In genomic region chr1:35267883-35268282, GRCm38 (mm10) we compare ENCODE assay signal across 21 mouse cellular contexts.
A peak's percentile ranks its signal among the peaks of the same experiment; 100 is the strongest.
DNase-seq lines count a peak whose midpoint lies in the region; ATAC-seq and TF ChIP-seq lines count a peak whose summit lies in the region.
"Had no signal": no experiment of that assay in that cellular context is flagged by ENCODE, and none has a peak within 500 bp of the region (broad histone marks: within the 10 kb centered on the region; RNA-seq: fewer than 3 reads in every experiment).

No protein-coding gene starts in this region.

- no peaks in the 10 kb centered on the region for H3K4me1 ChIP-seq in forebrain, embryonic 14.5 days (ENCODE audit: control insufficient read depth, insufficient read depth, low read length)
- no peaks in the 10 kb centered on the region for H3K4me1 ChIP-seq in forebrain, embryonic 12.5 days
- peaks cover 3% of the 10 kb centered on the region for H3K4me1 ChIP-seq in hindbrain, embryonic 16.5 days (ENCODE audit: control insufficient read depth, insufficient read depth, low read depth, low read length)
- no peaks in the 10 kb centered on the region; the same call in none of the 2 replicates for H3K4me1 ChIP-seq in hindbrain, embryonic 13.5 days (replicated peaks)
- no peaks in the 10 kb centered on the region for H3K4me1 ChIP-seq in midbrain, postnatal 0 days (ENCODE audit: insufficient read depth, low read length)
- H3K4me1 ChIP-seq: embryonic facial prominence, embryonic 13.5 days; heart, embryonic 10.5 days; intestine, embryonic 15.5 days had no signal

- no peak overlapping the region for H3K4me2 ChIP-seq in forebrain, embryonic 14.5 days (ENCODE audit: low read length)
- H3K4me2 ChIP-seq in forebrain, embryonic 12.5 days = no peak overlapping the region
- no peak overlapping the region for H3K4me2 ChIP-seq in hindbrain, embryonic 16.5 days (ENCODE audit: low read length)
- H3K4me2 ChIP-seq in hindbrain, embryonic 13.5 days = no peak overlapping the region
- H3K4me2 ChIP-seq in midbrain, postnatal 0 days (ENCODE audit: low read depth, low read length, poor library complexity, severe bottlenecking) = no peak overlapping the region
- H3K4me2 ChIP-seq: embryonic facial prominence, embryonic 13.5 days; intestine, embryonic 15.5 days had no signal

- H3K4me3 ChIP-seq in forebrain, embryonic 14.5 days (ENCODE audit: low read depth, low read length) = no peak overlapping the region
- no peak overlapping the region for H3K4me3 ChIP-seq in forebrain, embryonic 12.5 days (replicated peaks)
- H3K4me3 ChIP-seq in hindbrain, embryonic 16.5 days (ENCODE audit: low read length) = no peak overlapping the region
- H3K4me3 ChIP-seq in hindbrain, embryonic 13.5 days = no peak overlapping the region
- H3K4me3 ChIP-seq in midbrain, postnatal 0 days (ENCODE audit: low read depth, low read length) = no peak overlapping the region
- H3K4me3 ChIP-seq: embryonic facial prominence, embryonic 13.5 days; heart, embryonic 10.5 days; intestine, embryonic 15.5 days had no signal

- peak; percentile 11 for DNase-seq in forebrain, embryonic 14.5 days (ENCODE audit: low spot score)
- peak; percentile 49 for DNase-seq in R1 (ENCODE audit: low read depth, low spot score)
- no peak for DNase-seq in midbrain, postnatal 0 days (ENCODE audit: low spot score)
- no peak for DNase-seq in left cerebral cortex, adult 8-10 months (ENCODE audit: low spot score in 2 of 2)
- DNase-seq: adrenal gland, postnatal 14 days; B cell, adult 2 months; cerebellum, adult 18-20 months; cerebellum, adult 9-11 months; cerebellum, postnatal 36 days; heart, adult 18-20 months; heart, postnatal 10 days; heart, postnatal 4 days; kidney, adult 18-20 months had no signal

- no peaks in the 10 kb centered on the region for H3K36me3 ChIP-seq in forebrain, embryonic 14.5 days (ENCODE audit: control insufficient read depth, insufficient read depth, low read length)
- H3K36me3 ChIP-seq in forebrain, embryonic 12.5 days (replicated peaks) = no peaks in the 10 kb centered on the region
- H3K36me3 ChIP-seq in hindbrain, embryonic 16.5 days (ENCODE audit: control insufficient read depth, insufficient read depth, low read length) = no peaks in the 10 kb centered on the region
- no peaks in the 10 kb centered on the region for H3K36me3 ChIP-seq in hindbrain, embryonic 13.5 days
- no peaks in the 10 kb centered on the region for H3K36me3 ChIP-seq in midbrain, postnatal 0 days (ENCODE audit: insufficient read depth, low read length)
- H3K36me3 ChIP-seq: embryonic facial prominence, embryonic 13.5 days; G1E; heart, embryonic 10.5 days; intestine, embryonic 15.5 days had no signal

- ATAC-seq in forebrain, embryonic 14.5 days = no peak
- no peak for ATAC-seq in forebrain, embryonic 12.5 days (ENCODE audit: low FRiP score)
- peak; percentile 46; the same call in 1 of the 2 replicates for ATAC-seq in hindbrain, embryonic 16.5 days
- no peak for ATAC-seq in hindbrain, embryonic 13.5 days (ENCODE audit: low FRiP score)
- ATAC-seq in midbrain, postnatal 0 days (ENCODE audit: low FRiP score) = peak; percentile 58
- ATAC-seq: CD4-positive, CD25-positive, alpha-beta regulatory T cell, adult 4 months; intestine, embryonic 15.5 days had no signal

- no peaks in the 10 kb centered on the region for H3K9me3 ChIP-seq in forebrain, embryonic 14.5 days (replicated peaks; ENCODE audit: control insufficient read depth, low read length)
- no peaks in the 10 kb centered on the region for H3K9me3 ChIP-seq in forebrain, embryonic 12.5 days
- no peaks in the 10 kb centered on the region for H3K9me3 ChIP-seq in hindbrain, embryonic 16.5 days (ENCODE audit: control insufficient read depth, low read length)
- H3K9me3 ChIP-seq in hindbrain, embryonic 13.5 days = no peaks in the 10 kb centered on the region
- no peaks in the 10 kb centered on the region for H3K9me3 ChIP-seq in midbrain, postnatal 0 days (ENCODE audit: low read length)
- H3K9me3 ChIP-seq: embryonic facial prominence, embryonic 13.5 days; G1E; heart, embryonic 10.5 days; intestine, embryonic 15.5 days had no signal

- TF ChIP-seq CTCF in midbrain, postnatal 0 days (IDR thresholded peaks at IDR 0.05) = no peak

- WGBS in forebrain, embryonic 14.5 days = 82% methylated on average over 7 of the region's 7 CpGs
- WGBS in forebrain, embryonic 12.5 days = 83% methylated on average over 7 of the region's 7 CpGs
- WGBS in hindbrain, embryonic 16.5 days = 62% methylated on average over 7 of the region's 7 CpGs
- 85% methylated on average over 7 of the region's 7 CpGs for WGBS in hindbrain, embryonic 13.5 days
- WGBS in midbrain, postnatal 0 days = 53% methylated on average over 7 of the region's 7 CpGs

- no peak overlapping the region for H3K9ac ChIP-seq in forebrain, embryonic 14.5 days (ENCODE audit: low read length)
- H3K9ac ChIP-seq in forebrain, embryonic 12.5 days = no peak overlapping the region
- no peak overlapping the region for H3K9ac ChIP-seq in hindbrain, embryonic 16.5 days (ENCODE audit: low read depth, low read length)
- H3K9ac ChIP-seq in hindbrain, embryonic 13.5 days = no peak overlapping the region
- no peak overlapping the region for H3K9ac ChIP-seq in midbrain, postnatal 0 days (replicated peaks; ENCODE audit: low read length, poor library complexity, severe bottlenecking)
- H3K9ac ChIP-seq: embryonic facial prominence, embryonic 13.5 days; intestine, embryonic 15.5 days had no signal

- no peak overlapping the region for H3K27ac ChIP-seq in forebrain, embryonic 14.5 days (ENCODE audit: low read depth, low read length)
- H3K27ac ChIP-seq in forebrain, embryonic 12.5 days = no peak overlapping the region
- H3K27ac ChIP-seq in hindbrain, embryonic 16.5 days (ENCODE audit: low read depth, low read length) = no peak overlapping the region
- no peak overlapping the region for H3K27ac ChIP-seq in hindbrain, embryonic 13.5 days
- H3K27ac ChIP-seq in midbrain, postnatal 0 days (ENCODE audit: low read depth, low read length) = no peak overlapping the region
- H3K27ac ChIP-seq: embryonic facial prominence, embryonic 13.5 days; heart, embryonic 10.5 days; intestine, embryonic 15.5 days had no signal

- no peaks in the 10 kb centered on the region for H3K27me3 ChIP-seq in forebrain, embryonic 14.5 days (replicated peaks; ENCODE audit: control insufficient read depth, insufficient read depth, low read length)
- H3K27me3 ChIP-seq in forebrain, embryonic 12.5 days = no peaks in the 10 kb centered on the region
- no peaks in the 10 kb centered on the region for H3K27me3 ChIP-seq in hindbrain, embryonic 16.5 days (replicated peaks; ENCODE audit: control insufficient read depth, insufficient read depth, low read length)
- no peaks in the 10 kb centered on the region for H3K27me3 ChIP-seq in hindbrain, embryonic 13.5 days
- no peaks in the 10 kb centered on the region for H3K27me3 ChIP-seq in midbrain, postnatal 0 days (ENCODE audit: insufficient read depth, low read length)
- H3K27me3 ChIP-seq: embryonic facial prominence, embryonic 13.5 days; intestine, embryonic 15.5 days had no signal

Comparison
In these comparisons a context has a peak if more than half of its experiments do, and no peak if none do; other contexts are left out.
1. ATAC-seq: peak in hindbrain, embryonic 16.5 days (single experiment) and midbrain, postnatal 0 days (single experiment); none in forebrain, embryonic 14.5 days (single experiment), forebrain, embryonic 12.5 days (single experiment) and hindbrain, embryonic 13.5 days (single experiment).
2. DNase-seq: peak in forebrain, embryonic 14.5 days (single experiment) and R1 (single experiment); none in midbrain, postnatal 0 days (single experiment) and left cerebral cortex, adult 8-10 months (0 of 2).